Mouse (Mus musculus) forebrain, embryonic 11.5 days (tissue): Measurements from ENCODE around the gene Fam19a1. TPM values are rescaled to one million over a fixed set of nuclear protein-coding genes. Genes with fewer than 3 reads are reported as not detected.

Source experiments
- ATAC-seq: fragments of 200-750 bp; cut with Nextera tagmentation; replicated peaks from 2 replicates; pipeline ENCODE4 v1.8.0; 2017; ENCODE audit warnings: moderate TSS enrichment; ENCODE audit not compliant: low FRiP score
- DNase-seq: peaks from one replicate; pipeline ENCODE4 v3.0.0-alpha.2; 2017; ENCODE audit warnings: low spot score
- H3K27ac ChIP-seq: fragments of 300-500 bp; sonication (generic); 2 replicates; pipeline ENCODE4 v1.5.1; 2014; ENCODE audit warnings: low read depth, low read length
- H3K27me3 ChIP-seq: fragments of 300-500 bp; sonication (generic); 2 replicates; pipeline ENCODE4 v1.6.1; 2014; ENCODE audit warnings: mild to moderate bottlenecking, low read length, mixed read lengths; ENCODE audit not compliant: control insufficient read depth, insufficient read depth
- H3K36me3 ChIP-seq: fragments of 300-500 bp; sonication (generic); 2 replicates; pipeline ENCODE4 v1.6.1; 2014; ENCODE audit warnings: mild to moderate bottlenecking, low read length, moderate library complexity, mixed read lengths; ENCODE audit not compliant: control insufficient read depth, insufficient read depth
- H3K4me1 ChIP-seq: fragments of 300-500 bp; sonication (generic); replicated peaks from 2 replicates; pipeline ENCODE4 v1.6.1; 2014; ENCODE audit warnings: low read length, mixed read lengths; ENCODE audit not compliant: control insufficient read depth, insufficient read depth
- H3K4me2 ChIP-seq: fragments of 300-500 bp; sonication (generic); 2 replicates; pipeline ENCODE4 v1.6.1; 2014; ENCODE audit warnings: low read depth, mild to moderate bottlenecking, low read length, moderate library complexity, mixed read lengths; ENCODE audit not compliant: severe bottlenecking
- H3K4me3 ChIP-seq: fragments of 300-500 bp; sonication (generic); 2 replicates; pipeline ENCODE4 v1.5.1; 2014; ENCODE audit warnings: low read depth, low read length
- H3K9ac ChIP-seq: fragments of 300-500 bp; sonication (generic); 2 replicates; pipeline ENCODE4 v1.6.1; 2014; ENCODE audit warnings: low read length
- H3K9me3 ChIP-seq: fragments of 300-500 bp; sonication (generic); 2 replicates; pipeline ENCODE4 v1.6.1; 2016; ENCODE audit warnings: low read length, mixed read lengths; ENCODE audit not compliant: control insufficient read depth
- WGBS: fragments of 180-500 bp; shearing (Covaris S2); extraction: QIAGEN DNeasy Blood & Tissue Kit; methylation state at CpG from one replicate; pipeline ENCODE4 v1.1.7; 2014; 5-methylcytosine and 5-hydroxymethylcytosine counted together
- polyA plus RNA-seq: library from polyadenylated mRNA; unstranded; fragments of >200 nt; fragmentation: Nextera tagmentation; extraction: Ambion mirVana; gene quantifications from 2 replicates; pipeline ENCODE4 v1.2.1, GENCODE M21; 2014

The Fam19a1 gene
- polyA plus RNA-seq, 1 experiment from 2014 or later: 0.96 TPM

- peaks cover 2% of the 10 kb centered on the region; the same call in 1 of the 2 replicates for H3K27me3 ChIP-seq
- peak; percentile 65 for ATAC-seq
- no peaks in the 10 kb centered on the region for H3K9me3 ChIP-seq
- H3K27ac ChIP-seq: no peak overlapping the region
- H3K4me1 ChIP-seq: no peaks in the 10 kb centered on the region
- H3K9ac ChIP-seq: peak overlapping the region; percentile 72
- H3K4me3 ChIP-seq: peak overlapping the region; percentile 48
- peak overlapping the region; percentile 97 for H3K4me2 ChIP-seq
- DNase-seq: peak; percentile 72
- WGBS: under 1% methylated on average over 32 of the region's 32 CpGs
- H3K36me3 ChIP-seq: no peaks in the 10 kb centered on the region
These were observed 3.7 kb downstream of the Fam19a1 start for GRCm38 (mm10) chr6:96116534-96117272.

- DNase-seq (no peak), ATAC-seq (no peak)
- Histone ChIP-seq H3K27ac (no peak overlapping the region), H3K27me3 (no peaks in the 10 kb centered on the region), H3K9me3 (no peaks in the 10 kb centered on the region), H3K4me1 (no peaks in the 10 kb centered on the region), H3K4me2 (no peak overlapping the region), H3K4me3 (no peak overlapping the region), H3K36me3 (no peaks in the 10 kb centered on the region), H3K9ac (no peak overlapping the region)
- WGBS: 100% methylated on average over 1 of the region's 1 CpGs
These were observed 30.4 kb downstream of the Fam19a1 start for GRCm38 (mm10) chr6:96143326-96143725.

- Histone ChIP-seq H3K9ac (no peak overlapping the region), H3K4me2 (no peak overlapping the region), H3K9me3 (no peaks in the 10 kb centered on the region), H3K4me1 (no peaks in the 10 kb centered on the region), H3K36me3 (no peaks in the 10 kb centered on the region), H3K27me3 (no peaks in the 10 kb centered on the region), H3K4me3 (no peak overlapping the region), H3K27ac (no peak overlapping the region)
- ATAC-seq (no peak), DNase-seq (no peak)
- WGBS: 92% methylated on average over 13 of the region's 13 CpGs
These were observed 52.4 kb downstream of the Fam19a1 start for GRCm38 (mm10) chr6:96165403-96165802.

GRCm38 (mm10) chr6:96165818-96166379 is 52.9 kb downstream of the Fam19a1 start, which contains the start of gene 1700123L14Rik:
Gene 1700123L14Rik (minus strand): TSS chr6:96166243.
- no peak within 1 kb of the TSS for H3K27ac ChIP-seq
- DNase-seq (no peak), ATAC-seq (no peak)
- WGBS: 88% methylated on average over 18 of the region's 18 CpGs
- H3K4me1 ChIP-seq: no peaks in the 10 kb centered on the region
- H3K4me2 ChIP-seq: no peak within 1 kb of the TSS
- no peak within 1 kb of the TSS for H3K9ac ChIP-seq
- no peaks in the 10 kb centered on the region for H3K27me3 ChIP-seq
- no peak within 1 kb of the TSS for H3K4me3 ChIP-seq
- no peaks in the 10 kb centered on the region for H3K36me3 ChIP-seq
- H3K9me3 ChIP-seq: no peaks in the 10 kb centered on the region

GRCm38 (mm10) chr6:96167031-96167430 is 54.1 kb downstream of the Fam19a1 start:
- H3K27ac ChIP-seq: no peak overlapping the region
- no peak for ATAC-seq
- DNase-seq: no peak

GRCm38 (mm10) chr6:96173681-96174080 is 60.7 kb downstream of the Fam19a1 start:
- Histone ChIP-seq H3K27me3 (no peaks in the 10 kb centered on the region), H3K27ac (no peak overlapping the region), H3K9ac (no peak overlapping the region), H3K9me3 (no peaks in the 10 kb centered on the region), H3K36me3 (no peaks in the 10 kb centered on the region), H3K4me1 (no peaks in the 10 kb centered on the region), H3K4me3 (no peak overlapping the region), H3K4me2 (no peak overlapping the region)
- DNase-seq (no peak), ATAC-seq (no peak)
- WGBS: 89% methylated on average over 3 of the region's 3 CpGs

More at GRCm38 (mm10) chr6:96167031-96167430, 54.1 kb downstream of the Fam19a1 start:
- Histone ChIP-seq H3K9ac (no peak overlapping the region), H3K4me3 (no peak overlapping the region), H3K36me3 (no peaks in the 10 kb centered on the region), H3K4me1 (no peaks in the 10 kb centered on the region), H3K9me3 (no peaks in the 10 kb centered on the region), H3K4me2 (no peak overlapping the region), H3K27me3 (no peaks in the 10 kb centered on the region)

- no peak overlapping the region for H3K9ac ChIP-seq
- H3K27me3 ChIP-seq: no peaks in the 10 kb centered on the region
- H3K4me1 ChIP-seq: no peaks in the 10 kb centered on the region
- ATAC-seq: no peak
- H3K4me3 ChIP-seq: no peak overlapping the region
- H3K36me3 ChIP-seq: no peaks in the 10 kb centered on the region
- no peak overlapping the region for H3K27ac ChIP-seq
- H3K4me2 ChIP-seq: no peak overlapping the region
- no peaks in the 10 kb centered on the region for H3K9me3 ChIP-seq
- DNase-seq: no peak
These were observed 65.6 kb downstream of the Fam19a1 start for GRCm38 (mm10) chr6:96178530-96178929.

GRCm38 (mm10) chr6:96183392-96183791 is 70.4 kb downstream of the Fam19a1 start:
- DNase-seq (no peak), ATAC-seq (peak; percentile 60)
- 36% methylated on average over 4 of the region's 4 CpGs for WGBS

GRCm38 (mm10) chr6:96186517-96186916 is 73.6 kb downstream of the Fam19a1 start:
- WGBS: 73% methylated on average over 2 of the region's 2 CpGs
- H3K9ac ChIP-seq: no peak overlapping the region
- no peak overlapping the region for H3K4me3 ChIP-seq
- H3K9me3 ChIP-seq: no peaks in the 10 kb centered on the region
- no peaks in the 10 kb centered on the region for H3K27me3 ChIP-seq
- DNase-seq (no peak), ATAC-seq (no peak)
- no peaks in the 10 kb centered on the region for H3K36me3 ChIP-seq
- no peak overlapping the region for H3K27ac ChIP-seq
- H3K4me1 ChIP-seq: no peaks in the 10 kb centered on the region
- no peak overlapping the region for H3K4me2 ChIP-seq

More at GRCm38 (mm10) chr6:96183392-96183791, 70.4 kb downstream of the Fam19a1 start:
- H3K4me2 ChIP-seq: no peak overlapping the region
- H3K9me3 ChIP-seq: no peaks in the 10 kb centered on the region
- H3K9ac ChIP-seq: no peak overlapping the region
- no peaks in the 10 kb centered on the region for H3K27me3 ChIP-seq
- H3K36me3 ChIP-seq: no peaks in the 10 kb centered on the region
- H3K4me3 ChIP-seq: no peak overlapping the region
- H3K4me1 ChIP-seq: no peaks in the 10 kb centered on the region
- H3K27ac ChIP-seq: no peak overlapping the region
